Mouse (Mus musculus) thymus, adult 2 months (tissue): Measurements from ENCODE around the gene Flt3l.

ENCODE experiments used
- CTCF ChIP-seq: fragments of 200-500 bp; IDR thresholded peaks from 2 replicates; pipeline ENCODE4 v1.5.1; 2012; ENCODE audit warnings: mild to moderate bottlenecking, control low read depth, low read length, moderate library complexity, borderline replicate concordance; ENCODE audit not compliant: control insufficient read depth, poor library complexity, insufficient read depth; ENCODE audit errors: extremely low read depth
- POLR2A ChIP-seq: fragments of 200-500 bp; IDR thresholded peaks from 2 replicates; pipeline ENCODE4 v1.6.1; 2012; ENCODE audit warnings: mild to moderate bottlenecking, low read length, control low read depth, moderate library complexity; ENCODE audit not compliant: control insufficient read depth, poor library complexity, insufficient read depth; ENCODE audit errors: extremely low read depth

DNA sequence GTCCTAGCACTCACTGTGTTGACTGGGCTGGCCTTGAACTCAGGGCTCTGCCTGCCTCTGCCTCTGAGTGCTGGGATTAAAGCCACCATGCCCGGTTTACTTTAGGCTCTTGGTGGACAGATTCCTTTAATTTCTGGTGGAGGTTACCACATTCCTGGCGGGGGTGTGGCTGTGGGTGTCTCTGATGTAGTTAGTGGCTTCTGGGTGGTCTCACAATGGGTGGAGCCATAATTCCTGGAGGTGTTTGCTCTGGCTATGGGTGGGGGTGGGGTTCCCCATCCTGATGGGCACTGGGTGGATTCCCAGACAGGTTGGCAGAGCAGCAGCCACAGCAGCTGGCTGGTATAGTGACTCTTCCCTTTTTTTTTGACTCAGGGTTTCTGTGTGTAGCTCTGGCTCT, 24.3 kb downstream of the Flt3l start:
- TF ChIP-seq CTCF: no peak
- no peak for TF ChIP-seq POLR2A
